Mouse (Mus musculus) cerebellum, postnatal 25 days (tissue): ENCODE measurements around the gene Armc3.

Experiments
- DNase-seq, 2 experiments: peaks; one replicate each; pipeline ENCODE4 v3.0.0; 2021; ENCODE audit warnings: mixed read lengths in 2 of 2

The Armc3 gene

DNA sequence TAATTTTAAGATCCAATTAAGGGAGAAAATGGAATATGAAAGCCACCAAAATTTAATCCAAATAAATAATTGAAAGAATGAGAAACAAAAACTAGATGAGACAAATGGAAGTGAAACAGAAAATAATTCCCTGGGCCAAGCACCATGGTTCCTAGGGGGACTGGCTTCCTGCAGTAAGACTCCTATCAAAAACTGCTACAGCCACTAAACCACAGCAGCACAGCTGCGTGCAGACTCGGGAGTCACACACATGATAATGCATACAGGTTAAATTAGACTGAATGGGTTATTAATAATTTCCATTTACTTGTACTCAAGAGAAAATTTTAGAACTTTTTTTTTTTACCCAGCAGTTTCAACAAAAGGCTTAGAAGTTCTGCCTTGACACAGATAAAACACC lies 154.1 kb downstream of the Armc3 start:
- no peak for DNase-seq
